Mouse (Mus musculus) c-Kit-positive CD71-negative TER-119-negative erythroid progenitor cells, embryonic 14.5 days (primary cell): ENCODE results near the gene Stx2.

Experiments used
- DNase-seq: peaks from one replicate; pipeline ENCODE4 v3.0.0-alpha.2; 2013; ENCODE audit warnings: low read depth

The Stx2 gene

GRCm38 (mm10) chr5:129008412-129008826, at the start of gene Stx2:
Gene Stx2 (minus strand): TSS chr5:129008574.
- DNase-seq = peak; percentile 82

- DNase-seq = no peak
Measured at GRCm38 (mm10) chr5:129054675-129055284, 46.4 kb upstream of the Stx2 start.

- no peak for DNase-seq
Measured at GRCm38 (mm10) chr5:129052636-129053355, 44.4 kb upstream of the Stx2 start.

GRCm38 (mm10) chr5:129051910-129052309, 43.5 kb upstream of the Stx2 start:
- no peak for DNase-seq

GRCm38 (mm10) chr5:129049372-129049771, 41.0 kb upstream of the Stx2 start:
- DNase-seq = no peak

GRCm38 (mm10) chr5:129045641-129046580, 37.5 kb upstream of the Stx2 start:
- DNase-seq = no peak

GRCm38 (mm10) chr5:129037739-129038138, 29.4 kb upstream of the Stx2 start:
- DNase-seq = no peak

GRCm38 (mm10) chr5:129036678-129037077, 28.3 kb upstream of the Stx2 start:
- no peak for DNase-seq

GRCm38 (mm10) chr5:129029131-129029723, 20.9 kb upstream of the Stx2 start:
- DNase-seq = no peak

- no peak for DNase-seq
Measured at GRCm38 (mm10) chr5:129026637-129027036, 18.3 kb upstream of the Stx2 start.

- no peak for DNase-seq
Measured at GRCm38 (mm10) chr5:129026171-129026570, 17.8 kb upstream of the Stx2 start.

GRCm38 (mm10) chr5:129025725-129026124, 17.4 kb upstream of the Stx2 start:
- DNase-seq = no peak

- DNase-seq = no peak
Measured at GRCm38 (mm10) chr5:129025048-129025447, 16.7 kb upstream of the Stx2 start.

GRCm38 (mm10) chr5:129020731-129021130, 12.4 kb upstream of the Stx2 start:
- no peak for DNase-seq

GRCm38 (mm10) chr5:129020300-129020668, 11.9 kb upstream of the Stx2 start:
- DNase-seq = no peak

- DNase-seq = peak; percentile 82
Measured at GRCm38 (mm10) chr5:129019497-129020299, 11.3 kb upstream of the Stx2 start, which contains the start of gene Ran. Gene Ran (plus strand): TSS chr5:129020069.

- no peak for DNase-seq
Measured at GRCm38 (mm10) chr5:129018782-129019489, 10.6 kb upstream of the Stx2 start.

GRCm38 (mm10) chr5:129016370-129016769, 8.0 kb upstream of the Stx2 start:
- DNase-seq = no peak

- DNase-seq = no peak
Measured at GRCm38 (mm10) chr5:129015540-129015939, 7.2 kb upstream of the Stx2 start.

GRCm38 (mm10) chr5:129015020-129015419, 6.6 kb upstream of the Stx2 start:
- DNase-seq = no peak

- no peak for DNase-seq
Measured at GRCm38 (mm10) chr5:129010937-129011336, 2.6 kb upstream of the Stx2 start.
